Mouse (Mus musculus) CH12.LX (cell line): ENCODE results near the gene Lrrn3. TPM values are rescaled to one million over a fixed set of nuclear protein-coding genes. Genes with fewer than 3 reads are reported as not detected.

ENCODE experiments used
- DNase-seq: peaks from one replicate; pipeline ENCODE4 v3.0.0-alpha.2; 2013; ENCODE audit errors: extremely low read depth
- H3K27ac ChIP-seq: 2 replicates; pipeline ENCODE4 v1.5.1; 2012; ENCODE audit warnings: low read depth, mild to moderate bottlenecking, control low read depth, moderate library complexity; ENCODE audit not compliant: insufficient read depth
- H3K27me3 ChIP-seq: replicated peaks from 2 replicates; pipeline ENCODE3; 2012; ENCODE audit warnings: inconsistent platforms
- H3K36me3 ChIP-seq, 2 experiments: replicated peaks in 1 of 2; 2 replicates each; pipeline versions ENCODE3 to v1.6.1; 2012; ENCODE audit warnings: inconsistent platforms in 1 of 2, low read length in 1 of 2, mild to moderate bottlenecking in 1 of 2, mixed read lengths in 1 of 2, moderate library complexity in 1 of 2; ENCODE audit not compliant: control insufficient read depth in 1 of 2, insufficient read depth in 1 of 2
- H3K4me1 ChIP-seq, 2 experiments: 2 replicates each; pipeline ENCODE4 v1.6.1; 2012; ENCODE audit warnings: inconsistent platforms in 1 of 2, moderate library complexity in 1 of 2; ENCODE audit not compliant: insufficient read depth in 2 of 2, control insufficient read depth in 1 of 2
- H3K4me2 ChIP-seq: 2 replicates; pipeline ENCODE4 v1.6.1; 2012; ENCODE audit warnings: low read depth, mild to moderate bottlenecking, control low read depth; ENCODE audit not compliant: poor library complexity, insufficient read depth, severe bottlenecking
- H3K4me3 ChIP-seq, 3 experiments: fragments of 150-350 bp in 1 of 3; sonication (generic) in 1 of 3; replicated peaks in 1 of 3; 2 replicates each; pipeline versions ENCODE3 to v1.5.1; 2011 to 2012; ENCODE audit warnings: low read depth in 2 of 3, low read length in 2 of 3, mild to moderate bottlenecking in 2 of 3, moderate library complexity in 2 of 3, control low read depth in 1 of 3, improper control_type of control experiment in 1 of 3, inconsistent platforms in 1 of 3, mixed read lengths in 1 of 3; ENCODE audit not compliant: poor library complexity in 1 of 3
- H3K79me2 ChIP-seq: replicated peaks from 2 replicates; pipeline ENCODE4 v1.6.1; 2012; ENCODE audit warnings: mild to moderate bottlenecking, moderate library complexity; ENCODE audit not compliant: control insufficient read depth, poor library complexity, insufficient read depth, severe bottlenecking; ENCODE audit errors: extremely low read depth
- H3K9ac ChIP-seq: 2 replicates; pipeline ENCODE4 v1.6.1; 2012; ENCODE audit warnings: low read depth, mild to moderate bottlenecking, control low read depth, moderate library complexity; ENCODE audit not compliant: insufficient read depth
- H3K9me3 ChIP-seq: replicated peaks from 2 replicates; pipeline ENCODE3; 2012; ENCODE audit warnings: low read length, inconsistent platforms, mixed read lengths
- CTCF ChIP-seq, 2 experiments: IDR thresholded peaks in 1 of 2; conservative IDR thresholded peaks in 1 of 2; 2 replicates each; pipeline ENCODE4 v1.5.1; 2011 to 2012; ENCODE audit warnings: low read depth in 2 of 2, low read length in 2 of 2, improper control_type of control experiment in 1 of 2, inconsistent platforms in 1 of 2, mild to moderate bottlenecking in 1 of 2, moderate library complexity in 1 of 2
- E2F4 ChIP-seq: IDR thresholded peaks from 2 replicates; pipeline ENCODE4 v1.6.1; 2011; ENCODE audit warnings: low read depth, low read length, improper control_type of control experiment; ENCODE audit not compliant: insufficient replicate concordance
- ETS1 ChIP-seq: conservative IDR thresholded peaks from 2 replicates; pipeline ENCODE4 v1.6.1; 2012; ENCODE audit warnings: low read depth, mild to moderate bottlenecking, inconsistent platforms, low read length, improper control_type of control experiment, moderate library complexity
- GABPA ChIP-seq: IDR thresholded peaks from 2 replicates; pipeline ENCODE4 v1.6.1; 2012; ENCODE audit warnings: low read depth, low read length, improper control_type of control experiment, inconsistent platforms; ENCODE audit not compliant: insufficient replicate concordance
- JUND ChIP-seq: conservative IDR thresholded peaks from 2 replicates; pipeline ENCODE4 v1.6.1; 2011; ENCODE audit warnings: low read depth, low read length, improper control_type of control experiment
- MAZ ChIP-seq: IDR thresholded peaks from 2 replicates; pipeline ENCODE4 v1.6.1; 2012; ENCODE audit warnings: low read depth, mild to moderate bottlenecking, inconsistent platforms, low read length, improper control_type of control experiment, moderate library complexity
- MEF2A ChIP-seq: IDR thresholded peaks from 2 replicates; pipeline ENCODE4 v1.6.1; 2014; ENCODE audit warnings: low read depth, mild to moderate bottlenecking, inconsistent platforms, low read length, improper control_type of control experiment, borderline replicate concordance
- MXI1 ChIP-seq: IDR thresholded peaks from 2 replicates; pipeline ENCODE4 v1.6.1; 2011; ENCODE audit warnings: mild to moderate bottlenecking, low read depth, low read length, improper control_type of control experiment
- MYC ChIP-seq: IDR thresholded peaks from 2 replicates; pipeline ENCODE4 v1.6.1; 2011; ENCODE audit warnings: low read depth, mild to moderate bottlenecking, improper control_type of control experiment, low read length
- NELFE ChIP-seq: IDR thresholded peaks from 2 replicates; pipeline ENCODE4 v1.6.1; 2011; ENCODE audit warnings: low read depth, low read length, improper control_type of control experiment
- NRF1 ChIP-seq: IDR thresholded peaks from 2 replicates; pipeline ENCODE4 v1.6.1; 2014; ENCODE audit warnings: low read depth, mild to moderate bottlenecking, inconsistent platforms, low read length, improper control_type of control experiment, moderate library complexity
- POLR2A ChIP-seq: IDR thresholded peaks from 2 replicates; pipeline ENCODE4 v1.6.1; 2011; ENCODE audit warnings: low read depth, mild to moderate bottlenecking, improper control_type of control experiment, low read length
- POLR2AphosphoS2 ChIP-seq: IDR thresholded peaks from 2 replicates; pipeline ENCODE4 v1.6.1; 2011; ENCODE audit warnings: low read depth, low read length, improper control_type of control experiment
- RAD21 ChIP-seq: IDR thresholded peaks from 2 replicates; pipeline ENCODE4 v1.6.1; 2011; ENCODE audit warnings: low read depth, mild to moderate bottlenecking, low read length, improper control_type of control experiment, moderate library complexity
- SIN3A ChIP-seq: IDR thresholded peaks from 2 replicates; pipeline ENCODE4 v1.6.1; 2012; ENCODE audit warnings: low read length, improper control_type of control experiment, inconsistent platforms
- SMC3 ChIP-seq: IDR thresholded peaks from 2 replicates; pipeline ENCODE4 v1.6.1; 2011; ENCODE audit warnings: low read depth, low read length, improper control_type of control experiment
- TCF12 ChIP-seq: IDR thresholded peaks from 2 replicates; pipeline ENCODE4 v1.6.1; 2014; ENCODE audit warnings: low read depth, mild to moderate bottlenecking, inconsistent platforms, low read length, improper control_type of control experiment
- UBTF ChIP-seq: IDR thresholded peaks from 2 replicates; pipeline ENCODE4 v1.6.1; 2012; ENCODE audit warnings: low read depth, mild to moderate bottlenecking, inconsistent platforms, low read length, improper control_type of control experiment, moderate library complexity
- USF1 ChIP-seq: IDR thresholded peaks from 2 replicates; pipeline ENCODE4 v1.6.1; 2014; ENCODE audit warnings: low read depth, mild to moderate bottlenecking, inconsistent platforms, low read length, improper control_type of control experiment
- USF2 ChIP-seq: conservative IDR thresholded peaks from 2 replicates; pipeline ENCODE4 v1.6.1; 2011; ENCODE audit warnings: low read depth, low read length, improper control_type of control experiment
- ZC3H11A ChIP-seq: IDR thresholded peaks from 2 replicates; pipeline ENCODE4 v1.6.1; 2012; ENCODE audit warnings: low read depth, mild to moderate bottlenecking, inconsistent platforms, low read length, improper control_type of control experiment
- dilution Hi-C: fragments of 300-500 bp; cut with MboI; formaldehyde crosslinking; loops from 2 replicates; pipeline ENCODE4 v1.14.3; 2020; ENCODE audit warnings: low sequenced_read_pairs; ENCODE audit not compliant: extremely low pct_unique_long_range_greater_than_20kb, extremely low pct_ligation_motif_present
- in situ Hi-C: fragments of 300-500 bp; cut with MboI; formaldehyde crosslinking; loops from 3 replicates; pipeline ENCODE4 v1.14.3; 2019; ENCODE audit warnings: low sequenced_read_pairs, low pct_ligation_motif_present, low pct_unique_long_range_greater_than_20kb, mixed read lengths
- polyA plus RNA-seq: library from polyadenylated mRNA; unstranded; fragments of >175 nt; gene quantifications from 2 replicates; pipeline ENCODE4 v1.2.1, GENCODE M21; 2012; ENCODE audit warnings: low read depth; ENCODE audit not compliant: insufficient read length
- total RNA-seq, 2 experiments: library from RNA; depleted of rRNA; stranded (reverse); fragments of 300-350 nt in 1 of 2; fragments of >200 nt in 1 of 2; gene quantifications; 2 replicates each; pipeline ENCODE4 v1.2.3; 2012 to 2014

Gene Lrrn3
- total and polyA plus RNA-seq, 3 experiments = not detected

- H3K9me3 ChIP-seq = no peaks in the 10 kb centered on the region
- no peaks in the 10 kb centered on the region for H3K36me3 ChIP-seq
- no peak overlapping the region for H3K9ac ChIP-seq
- no peaks in the 10 kb centered on the region for H3K27me3 ChIP-seq
- dilution Hi-C loops = no loop called here
- DNase-seq = no peak
- H3K27ac ChIP-seq = no peak overlapping the region
- H3K4me3 ChIP-seq = no peak overlapping the region
- TF ChIP-seq SMC3 (peak; percentile 29), GABPA (no peak), MAZ (no peak), ETS1 (no peak), USF1 (peak; percentile 3; the same call in 1 of the 2 replicates), RAD21 (peak; percentile 39), JUND (no peak), TCF12 (no peak), ZC3H11A (no peak), NELFE (no peak), NRF1 (no peak), USF2 (no peak), MEF2A (no peak), E2F4 (no peak), POLR2A (no peak), MXI1 (no peak), POLR2AphosphoS2 (no peak), CTCF (conservative IDR thresholded peaks at IDR 0.05 in 1 of 2, IDR thresholded peaks at IDR 0.05 in 1 of 2; ENCODE audit: low read depth in 2 of 2, low read length in 2 of 2) (peak in 1 of 2 experiments; percentile 29; a peak in 2 of 4 replicates), UBTF (no peak), SIN3A (no peak)
- no peaks in the 10 kb centered on the region for H3K79me2 ChIP-seq
- H3K4me2 ChIP-seq = no peak overlapping the region
- peaks cover 0 to 4% of the 10 kb centered on the region in 2 experiments; a peak in 2 of 4 replicates for H3K4me1 ChIP-seq
- in situ Hi-C loops = loop anchor here (25.0 kb wide), 2 partner anchors 382 to 657 kb away; no protein-coding TSS in a partner anchor
Observed at GRCm38 (mm10) chr12:41494620-41495019, 8.4 kb upstream of the Lrrn3 start.

DNA sequence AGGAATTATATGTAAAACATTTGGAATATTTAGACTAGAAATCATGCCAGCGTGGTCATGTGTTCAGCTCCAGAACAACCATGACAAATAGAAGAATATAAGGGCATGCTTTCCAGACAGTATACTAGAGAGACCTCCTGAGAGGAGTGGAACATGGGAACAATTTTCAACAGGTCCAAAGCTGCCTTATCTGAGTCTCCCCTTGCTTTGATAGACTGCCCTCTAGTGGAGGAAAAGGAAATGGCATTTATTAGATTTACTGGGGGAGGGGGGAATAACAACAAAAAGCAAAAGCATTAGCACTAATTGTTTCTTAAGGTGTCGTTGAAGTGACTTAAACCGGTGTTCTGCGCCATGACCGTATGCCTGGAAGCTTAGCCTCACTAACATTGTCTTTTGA, 774 bp upstream of the Lrrn3 start:
- H3K36me3 ChIP-seq = no peaks in the 10 kb centered on the region
- H3K79me2 ChIP-seq = no peaks in the 10 kb centered on the region
- TF ChIP-seq SMC3 (peak; percentile 67), RAD21 (peak; percentile 74), CTCF (conservative IDR thresholded peaks at IDR 0.05 in 1 of 2, IDR thresholded peaks at IDR 0.05 in 1 of 2; ENCODE audit: low read depth in 2 of 2, low read length in 2 of 2) (peak; percentile 73 to 81), NELFE (no peak), MYC (no peak)
- TF ChIP-seq, all 38 proteins: peak for 3
- peak overlapping the region; percentile 9; the same call in 1 of the 2 replicates for H3K4me2 ChIP-seq
- in situ Hi-C loops = loop anchor here (25.0 kb wide), 2 partner anchors 375 to 650 kb away; no protein-coding TSS in a partner anchor
- H3K4me3 ChIP-seq = no peak overlapping the region
- H3K4me1 ChIP-seq = peaks cover 0 to 2% of the 10 kb centered on the region in 2 experiments; a peak in 1 of 4 replicates
- no peaks in the 10 kb centered on the region for H3K27me3 ChIP-seq
- DNase-seq = peak; percentile 68
- no peak overlapping the region for H3K9ac ChIP-seq
- no peaks in the 10 kb centered on the region for H3K9me3 ChIP-seq
- no peak overlapping the region for H3K27ac ChIP-seq
- dilution Hi-C loops = no loop called here
